Mouse (Mus musculus) neutrophil, adult 5-6 weeks (primary cell): ENCODE results near the gene Cul7. TPM values are rescaled to one million over a fixed set of nuclear protein-coding genes. Genes with fewer than 3 reads are reported as not detected.

ENCODE experiments used
- ATAC-seq: fragments of 151-379, 151-347 bp; 2 replicates; pipeline ENCODE4 v1.8.0; 2017; ENCODE audit warnings: mild to moderate bottlenecking, moderate TSS enrichment; ENCODE audit not compliant: insufficient number of reproducible peaks, poor library complexity, low FRiP score, severe bottlenecking; ENCODE audit errors: extremely low read depth
- total RNA-seq: library from RNA; stranded (forward); fragments of 200-1000 nt; gene quantifications from 2 replicates; pipeline ENCODE4 v1.2.3, GENCODE M21; 2017

Cul7 gene
- total RNA-seq, 1 experiment from 2014 or later = 5.2 TPM

DNA sequence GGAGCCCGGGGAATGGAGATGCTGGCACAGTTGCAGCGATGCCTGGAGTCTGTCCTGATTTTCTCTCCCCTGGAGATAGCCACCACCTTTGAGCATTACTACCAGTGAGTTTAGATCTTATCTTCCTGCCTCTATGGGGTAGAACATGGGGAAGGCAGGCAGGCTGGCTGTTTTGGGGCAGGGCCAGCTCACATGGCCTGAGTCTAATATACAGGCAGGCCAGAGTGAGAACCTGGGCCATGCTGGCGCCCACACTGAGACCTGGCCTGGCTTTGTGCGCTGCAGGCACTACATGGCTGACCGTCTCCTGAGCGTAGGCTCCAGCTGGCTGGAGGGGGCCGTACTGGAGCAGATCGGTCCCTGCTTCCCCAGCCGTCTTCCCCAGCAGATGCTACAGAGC is 11.2 kb downstream of the Cul7 start:
- no peak for ATAC-seq

DNA sequence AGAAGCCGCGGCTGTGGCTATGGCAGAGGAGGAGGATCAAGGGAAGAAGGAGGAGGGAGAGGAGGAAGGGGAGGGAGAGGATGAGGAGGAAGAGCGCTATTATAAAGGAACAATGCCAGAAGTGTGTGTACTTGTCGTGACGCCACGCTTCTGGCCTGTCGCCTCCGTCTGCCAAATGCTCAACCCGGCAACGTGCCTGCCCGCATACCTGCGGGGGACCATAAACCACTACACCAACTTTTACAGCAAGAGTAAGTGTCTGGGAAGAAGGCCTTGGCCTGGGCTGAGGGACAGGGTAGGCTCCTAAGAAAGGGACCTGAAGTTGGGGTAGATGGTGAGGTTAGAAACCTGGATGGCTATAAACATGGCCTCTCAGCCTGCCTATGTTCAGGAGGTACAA is 11.8 kb downstream of the Cul7 start:
- ATAC-seq = no peak

DNA sequence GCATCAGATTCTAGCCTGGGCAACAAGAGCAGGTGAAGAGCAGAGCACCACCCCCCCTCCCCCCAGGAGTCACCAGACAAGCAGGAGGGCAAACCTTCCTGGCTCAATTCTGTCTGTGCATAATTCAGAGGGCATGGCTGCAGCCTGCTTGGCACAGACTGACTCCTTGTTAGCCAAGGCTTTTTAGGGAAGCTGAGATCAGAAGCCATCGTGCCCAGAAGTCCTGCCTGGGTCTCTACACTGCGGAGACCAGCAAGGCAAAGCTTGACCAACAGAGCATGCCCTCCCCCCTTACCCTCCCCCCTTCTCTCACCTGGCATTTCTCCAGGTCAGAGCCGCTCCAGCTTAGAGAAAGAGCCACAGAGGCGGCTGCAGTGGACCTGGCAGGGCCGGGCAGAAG is 12.6 kb downstream of the Cul7 start:
- ATAC-seq = no peak

DNA sequence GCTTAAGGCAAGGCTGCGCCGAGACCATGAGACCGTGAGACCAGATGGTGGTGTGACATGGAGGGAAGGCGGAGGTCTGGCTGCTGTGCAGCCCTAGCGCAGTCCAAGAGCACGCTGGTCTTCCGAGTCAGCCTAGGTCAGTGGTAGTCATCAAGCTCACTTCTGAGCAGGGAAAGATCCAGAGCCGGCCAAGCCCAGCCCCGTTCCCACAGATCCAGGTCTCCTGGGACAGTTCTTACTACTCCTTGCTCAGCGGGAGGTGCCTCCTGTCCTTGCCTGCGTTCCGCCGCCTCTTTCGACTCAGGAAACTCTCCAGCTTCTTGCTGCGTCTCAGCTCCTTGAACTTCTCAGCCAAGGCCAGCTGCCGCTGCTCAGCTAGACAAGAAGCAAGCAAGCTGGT is 17.6 kb downstream of the Cul7 start:
- no peak for ATAC-seq

DNA sequence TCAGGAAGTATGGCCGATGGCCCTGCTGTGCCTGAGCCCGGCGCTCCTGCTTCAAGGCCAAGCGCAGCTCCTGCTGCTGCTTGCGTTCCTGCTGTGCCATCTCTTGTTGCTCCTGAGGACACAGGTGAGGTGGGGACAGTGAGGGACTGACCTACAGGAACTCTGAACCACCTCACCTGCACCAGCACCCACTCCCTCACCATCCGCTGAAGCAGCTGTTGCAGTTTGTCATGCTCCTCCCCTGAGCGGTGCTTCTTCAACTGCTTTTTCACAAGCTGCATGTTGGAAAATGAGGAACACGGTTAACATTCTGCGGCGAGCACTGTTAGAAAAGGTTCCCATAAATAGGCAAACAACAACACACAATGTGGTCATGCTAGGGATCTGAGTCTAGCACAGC is 19.8 kb downstream of the Cul7 start:
- ATAC-seq = no peak

DNA sequence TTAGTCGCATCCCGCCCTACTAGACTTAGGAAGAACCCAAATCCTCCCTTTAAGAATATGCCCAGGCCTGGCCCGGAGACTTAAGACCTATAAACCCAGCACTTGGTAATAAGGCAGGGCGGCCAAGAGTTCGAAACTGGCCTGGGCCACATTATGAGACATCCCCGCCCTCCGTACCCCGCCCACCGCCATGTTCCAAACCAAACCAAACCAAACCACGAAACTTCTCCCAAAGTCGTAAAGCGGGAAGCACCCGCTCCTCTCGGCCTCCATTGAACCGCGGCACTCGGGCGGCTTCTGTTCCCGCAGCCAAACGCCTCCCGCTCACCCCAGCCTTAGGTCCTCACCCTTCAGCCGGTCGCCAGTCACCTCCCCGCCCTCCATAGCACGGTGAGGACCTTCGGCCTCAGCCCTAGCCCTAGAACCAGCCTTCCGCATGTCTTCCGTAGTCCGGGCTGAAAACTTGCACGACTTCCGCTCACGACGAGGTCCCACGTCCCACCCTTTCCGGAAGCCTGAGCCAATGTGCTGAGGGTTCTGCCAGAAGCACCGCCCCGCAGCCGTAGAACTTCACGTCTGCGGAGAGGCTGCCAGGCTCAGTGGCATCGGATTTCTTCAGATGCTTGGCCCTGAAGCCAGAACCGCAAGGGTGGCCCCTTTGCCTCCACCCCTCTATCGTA is 23.9 kb downstream of the Cul7 start, which contains the start of gene Rrp36:
Gene Rrp36, minus strand, starts transcription at position 503 of the 680 bp plus-strand sequence.
- peak; percentile 98 for ATAC-seq

DNA sequence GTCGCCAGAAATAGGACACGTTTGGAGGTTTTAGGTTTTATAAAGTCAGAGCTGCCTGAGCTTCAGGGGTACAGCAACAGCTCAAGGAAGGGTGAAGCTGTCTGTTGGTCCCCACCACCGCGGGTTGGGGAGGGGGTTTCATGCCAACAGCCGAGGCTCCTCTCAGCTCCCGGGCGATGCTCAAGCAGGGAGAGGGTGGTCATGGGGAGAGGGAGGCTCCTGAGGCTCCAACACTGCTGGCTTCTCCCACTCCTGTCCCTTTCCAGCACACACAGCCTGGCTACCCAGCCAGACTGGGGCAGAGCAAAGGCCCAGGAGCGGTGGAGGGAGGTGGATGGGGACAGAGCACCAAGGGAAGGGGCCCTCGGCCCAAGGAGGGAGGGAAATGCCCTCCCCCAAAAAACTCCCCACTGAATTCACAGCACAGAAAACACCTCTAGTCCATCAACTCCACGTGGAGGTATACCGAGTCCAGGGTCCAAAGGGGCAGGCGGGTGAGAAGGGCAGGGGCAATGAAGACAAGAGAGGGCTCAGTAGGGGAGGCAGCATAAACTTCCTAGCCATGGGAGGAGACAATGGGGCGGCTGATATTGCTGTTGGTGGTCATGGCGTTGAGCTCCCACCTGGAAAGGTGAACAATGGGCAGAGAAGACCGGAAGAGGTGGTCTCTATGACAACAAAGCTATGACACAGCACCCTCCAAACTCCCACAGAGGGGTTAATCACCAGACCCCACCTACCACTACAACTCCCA is 24.6 kb downstream of the Cul7 start:
- no peak for ATAC-seq

DNA sequence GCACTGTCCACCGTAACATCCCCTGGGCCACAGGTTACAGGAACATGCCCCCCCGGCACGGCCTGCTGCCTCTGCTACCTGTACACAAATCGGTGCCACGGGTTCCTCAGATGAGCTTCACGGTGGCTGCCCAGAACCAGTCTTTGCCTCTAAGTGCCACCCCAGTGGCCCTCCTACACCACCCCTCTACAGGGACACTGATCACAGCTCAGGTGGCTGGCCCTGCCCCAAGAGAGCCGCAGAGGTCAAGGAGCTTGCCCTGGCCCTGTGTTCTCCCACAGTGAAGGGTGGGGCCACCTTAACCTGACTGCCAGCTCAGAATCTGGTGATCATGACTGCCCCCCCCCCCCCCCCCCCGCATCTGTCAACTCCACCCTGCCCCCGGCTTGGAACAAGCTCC is 28.3 kb downstream of the Cul7 start, which contains the start of gene Mea1:
Gene Mea1, plus strand, starts transcription at position 378 of the 400 bp plus-strand sequence.
- no peak for ATAC-seq

DNA sequence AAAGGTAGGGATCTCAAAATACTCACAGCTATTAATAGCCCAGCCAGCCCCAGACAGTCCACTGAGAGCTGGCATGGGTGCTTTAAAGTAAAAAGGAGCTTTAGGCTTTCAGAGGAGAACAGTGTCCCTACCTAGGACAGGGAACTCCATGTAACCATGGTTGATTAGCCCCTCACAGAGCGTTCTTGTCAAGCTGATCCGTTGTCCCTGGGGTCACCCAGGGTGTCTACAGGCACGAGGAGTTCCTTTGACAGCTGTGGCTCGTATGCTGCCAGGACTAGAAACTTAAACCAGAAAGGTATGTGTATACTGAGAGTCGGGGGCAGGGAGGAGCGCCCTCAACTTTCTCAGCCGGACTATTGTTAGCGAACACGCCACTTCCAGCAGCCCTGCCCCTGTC is 28.8 kb downstream of the Cul7 start:
- no peak for ATAC-seq

DNA sequence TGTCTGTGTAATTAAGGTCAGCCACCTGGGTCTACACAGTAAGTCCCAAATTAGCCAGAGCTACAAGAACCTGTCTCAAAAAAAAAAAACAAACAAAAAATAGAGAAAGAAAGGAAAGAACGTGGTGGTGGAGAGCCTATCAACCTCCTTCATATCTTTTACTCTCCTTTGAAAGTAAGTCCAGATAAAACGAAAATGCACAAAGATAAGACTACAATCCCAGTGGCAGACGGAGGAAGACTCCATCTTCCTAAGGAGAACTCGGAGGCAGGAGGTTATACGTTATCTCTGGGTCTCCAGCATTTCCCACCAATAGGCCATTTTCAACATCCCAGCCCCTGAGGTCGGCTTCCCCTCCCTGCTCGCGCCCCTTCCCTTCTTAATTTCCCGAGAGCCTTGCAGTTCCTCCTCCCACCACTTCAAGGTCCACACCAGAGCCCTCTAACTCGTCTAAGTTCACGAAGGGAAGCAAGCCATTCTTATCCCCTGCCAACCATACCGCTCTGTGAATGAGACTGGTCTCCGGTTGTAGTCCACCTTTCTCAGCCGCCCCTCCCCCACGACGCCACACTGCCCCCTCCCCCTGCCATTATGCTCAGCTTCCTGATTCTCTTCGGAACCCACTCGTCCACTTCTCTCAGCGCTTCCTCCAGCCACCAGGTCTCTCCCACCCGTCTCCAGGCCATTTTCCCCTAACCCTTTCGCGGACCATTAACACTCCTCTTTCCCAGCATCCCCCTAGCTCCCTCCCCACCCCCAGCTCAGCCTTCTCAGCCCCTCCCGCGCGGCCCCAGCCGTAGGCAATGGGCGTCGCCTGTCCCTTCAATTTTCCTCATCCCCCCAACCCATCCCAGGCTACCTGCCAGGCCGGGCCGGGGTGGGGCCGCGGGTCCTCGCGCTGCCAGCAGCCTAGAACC is 30.0 kb downstream of the Cul7 start:
- no peak for ATAC-seq

DNA sequence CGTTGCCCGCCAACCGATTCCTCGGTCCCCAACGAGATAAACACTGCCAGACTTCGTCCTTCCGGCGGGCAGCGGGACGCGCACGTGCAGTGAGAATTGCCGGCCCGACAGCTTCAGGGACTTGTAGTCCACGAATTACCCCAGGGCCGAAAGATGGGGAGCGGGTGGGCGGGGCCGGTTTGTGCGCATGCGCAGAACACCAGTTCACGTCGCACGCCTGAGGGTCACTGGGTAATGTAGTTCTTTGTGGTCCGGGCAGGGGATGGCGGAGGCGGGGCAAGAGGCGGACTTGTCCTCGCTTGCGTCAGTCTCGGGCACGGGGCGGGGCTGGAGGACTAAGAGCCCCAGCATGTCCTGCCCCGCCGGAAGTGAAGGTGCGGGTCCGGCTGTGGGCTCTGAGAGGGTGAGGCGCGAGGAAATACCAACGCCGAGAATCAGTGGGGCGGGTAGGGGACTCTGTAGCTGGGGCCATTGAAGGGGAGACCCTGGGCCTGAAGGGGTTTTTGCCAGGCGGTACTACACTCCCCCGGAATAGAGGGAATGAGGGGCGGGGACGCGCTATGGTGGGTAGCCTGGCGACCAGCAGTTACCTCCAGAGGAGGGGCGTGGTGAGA is 30.7 kb downstream of the Cul7 start, which contains the start of gene Klhdc3:
Gene Klhdc3, minus strand, starts transcription at position 155 of the 614 bp plus-strand sequence.
- ATAC-seq = peak; percentile 96

DNA sequence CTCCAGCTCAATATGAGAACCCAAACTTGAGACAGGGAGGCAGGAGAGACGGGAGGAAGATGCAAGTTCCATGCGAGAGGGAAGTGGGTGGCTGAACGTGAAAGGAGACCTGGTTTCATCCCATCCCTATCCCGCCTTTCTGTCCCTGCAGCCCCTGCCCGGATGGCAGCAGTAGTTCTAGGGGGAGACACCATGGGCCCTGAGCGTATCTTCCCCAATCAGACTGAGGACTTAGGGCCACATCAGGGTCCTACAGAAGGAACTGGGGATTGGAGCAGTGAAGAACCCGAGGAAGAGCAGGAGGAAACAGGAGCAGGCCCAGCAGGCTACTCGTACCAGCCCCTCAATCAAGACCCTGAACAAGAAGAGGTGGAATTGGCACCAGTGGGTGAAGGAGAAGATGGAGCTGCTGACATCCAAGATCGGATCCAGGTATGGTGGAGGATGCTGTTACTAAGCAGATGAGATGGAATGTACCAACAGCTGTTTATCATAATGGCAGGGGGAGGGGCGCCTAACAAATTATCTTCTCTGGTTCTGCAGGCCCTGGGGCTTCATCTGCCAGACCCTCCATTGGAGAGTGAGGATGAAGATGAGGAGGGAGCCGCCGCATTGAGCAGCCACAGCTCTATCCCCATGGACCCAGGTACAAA is 31.5 kb downstream of the Cul7 start:
- ATAC-seq = no peak

DNA sequence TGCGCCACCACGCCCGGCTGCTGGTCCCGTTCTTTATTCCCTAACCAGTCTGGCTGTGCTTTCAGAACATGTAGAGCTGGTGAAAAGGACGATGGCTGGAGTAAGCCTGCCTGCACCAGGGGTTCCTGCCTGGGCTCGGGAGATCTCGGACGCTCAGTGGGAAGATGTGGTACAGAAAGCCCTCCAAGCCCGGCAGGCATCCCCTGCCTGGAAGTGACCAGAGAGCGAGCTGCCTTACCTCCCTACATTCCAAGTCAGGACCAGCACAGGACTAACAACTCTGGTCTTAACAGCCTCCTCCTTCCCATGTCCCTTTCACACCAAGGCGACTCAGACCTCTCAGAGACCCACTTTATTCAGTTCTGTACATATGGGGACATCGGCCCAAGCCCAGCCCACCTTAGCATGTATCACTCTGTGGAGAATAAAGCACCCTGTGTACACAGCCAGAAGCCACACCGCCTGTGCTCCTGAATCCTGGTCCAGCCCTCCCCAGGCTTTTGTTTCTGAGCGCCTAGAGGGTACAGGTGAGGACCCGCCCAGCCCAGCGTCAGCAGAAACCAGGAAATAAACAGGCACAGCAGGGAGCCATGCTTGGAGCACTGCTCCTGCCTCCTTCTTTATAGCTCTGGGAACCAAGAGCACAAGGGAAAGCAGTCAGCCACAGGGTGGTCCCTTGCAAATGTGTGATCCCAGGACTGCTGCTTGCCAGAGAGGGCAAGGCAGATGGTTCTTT is 32.7 kb downstream of the Cul7 start:
- no peak for ATAC-seq

DNA sequence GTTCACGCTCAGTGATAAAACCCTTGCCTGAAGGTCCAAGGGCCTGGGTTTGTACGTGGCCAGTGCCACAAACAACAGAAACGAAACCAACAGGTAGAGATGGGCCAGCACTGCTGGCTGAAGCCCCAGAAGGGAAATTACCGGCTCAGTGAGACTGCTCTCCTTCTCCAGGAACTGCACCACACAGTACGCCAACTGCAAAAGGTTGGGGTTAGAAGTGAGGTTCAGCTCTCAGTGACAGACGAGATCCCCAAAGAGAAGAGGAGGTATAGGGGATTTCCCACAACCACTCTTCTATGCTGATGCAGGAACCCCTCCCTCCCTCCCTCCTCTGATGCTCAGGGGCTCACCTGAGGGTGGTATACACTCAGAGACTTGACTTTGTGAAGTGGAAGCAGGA is 35.8 kb downstream of the Cul7 start:
- no peak for ATAC-seq

DNA sequence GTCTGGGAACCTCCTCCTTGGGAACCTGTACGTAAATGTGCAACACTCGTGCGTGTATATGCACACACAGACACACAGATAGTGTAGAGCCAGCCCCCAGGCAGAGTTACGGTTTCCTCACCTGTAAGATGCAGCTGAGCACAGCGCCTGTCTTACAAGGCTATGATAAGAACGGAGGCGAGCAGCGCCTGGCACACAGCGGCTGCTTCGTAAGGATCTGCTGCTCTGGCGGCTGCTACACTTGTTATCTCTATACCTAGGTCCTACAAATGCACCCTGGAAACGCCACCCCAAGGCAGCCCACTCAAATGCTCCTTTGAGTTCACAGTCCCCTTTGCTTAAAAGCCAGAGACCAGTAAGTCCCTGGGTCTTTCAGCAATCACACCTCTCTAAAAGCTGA is 40.5 kb downstream of the Cul7 start:
- ATAC-seq = no peak

DNA sequence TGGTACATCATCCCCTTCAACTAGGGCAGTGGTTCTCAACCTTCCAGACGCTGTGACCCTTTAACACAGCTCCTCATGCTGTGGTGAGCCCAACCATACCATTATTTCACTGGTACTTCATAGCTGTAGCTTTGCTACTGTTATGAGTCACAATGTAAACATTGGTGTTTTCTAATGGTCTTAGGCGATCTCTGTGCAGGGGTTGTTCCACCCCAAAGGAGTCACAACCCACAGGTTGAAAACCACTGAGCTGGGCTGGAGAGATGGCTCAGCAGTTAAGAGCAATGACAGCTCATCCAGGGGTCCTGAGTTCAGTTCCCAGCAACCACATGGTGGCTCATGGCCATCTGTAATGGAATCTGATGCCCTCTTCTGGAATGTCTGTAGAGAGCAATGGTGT is 41.3 kb downstream of the Cul7 start:
- ATAC-seq = no peak

DNA sequence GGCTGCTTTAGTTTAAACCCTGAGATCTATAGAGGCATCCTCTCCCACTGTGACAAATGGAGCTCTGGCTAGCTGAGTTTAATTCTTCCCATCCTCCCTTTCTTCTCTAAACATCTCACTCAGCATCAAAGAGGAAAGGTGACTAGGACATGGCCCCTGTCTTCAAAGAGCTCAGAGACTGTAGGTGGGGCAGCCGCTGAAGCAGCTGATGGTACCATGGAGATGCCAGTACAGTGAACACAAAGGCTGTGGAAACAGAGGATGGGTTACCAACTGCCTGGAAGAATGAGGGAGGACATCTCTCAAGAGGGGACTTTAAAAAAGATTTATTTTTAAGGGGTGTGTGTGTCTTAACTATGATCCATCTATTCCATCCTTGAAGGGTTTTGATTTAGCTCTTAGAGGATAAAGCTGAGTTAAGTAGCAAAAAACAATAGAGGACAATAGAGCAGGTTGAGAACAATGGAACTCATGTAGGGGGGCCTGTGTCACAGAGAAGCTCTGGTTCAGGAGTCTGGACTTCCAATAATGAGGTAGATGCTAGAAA is 44.5 kb downstream of the Cul7 start:
- no peak for ATAC-seq

DNA sequence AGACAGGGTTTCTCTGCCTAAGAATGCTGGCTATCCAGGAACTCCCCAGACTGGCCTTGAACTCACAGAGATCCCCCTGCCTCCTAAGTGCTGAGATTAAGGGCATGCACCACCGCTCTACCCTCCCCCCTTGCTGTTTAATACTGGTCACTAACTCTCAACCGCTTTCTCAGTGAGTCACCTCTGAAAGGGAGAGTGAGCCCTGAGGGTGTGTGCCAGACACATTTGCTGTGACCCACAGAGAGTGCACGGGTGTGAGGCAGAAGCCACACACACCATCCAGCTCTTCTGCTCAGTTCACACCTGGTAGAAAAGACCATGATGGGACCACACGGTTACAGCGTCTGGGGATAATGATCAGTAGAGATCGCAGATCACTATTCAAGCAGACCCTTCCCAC is 48.4 kb downstream of the Cul7 start:
- no peak for ATAC-seq
